Mouse (Mus musculus) frontal cortex, postnatal 14 days (tissue): Measurements from ENCODE around the gene Catsperd.
"Not testable (repeated sequence)": the region's sequence is repeated elsewhere in the genome, so short reads cannot be mapped to it uniquely, and the experiment has no call there.

Experiments
- DNase-seq, 2 experiments: peaks; one replicate each; pipeline ENCODE4 v3.0.0; 2022; ENCODE audit warnings: low spot score in 2 of 2

Catsperd gene

DNA sequence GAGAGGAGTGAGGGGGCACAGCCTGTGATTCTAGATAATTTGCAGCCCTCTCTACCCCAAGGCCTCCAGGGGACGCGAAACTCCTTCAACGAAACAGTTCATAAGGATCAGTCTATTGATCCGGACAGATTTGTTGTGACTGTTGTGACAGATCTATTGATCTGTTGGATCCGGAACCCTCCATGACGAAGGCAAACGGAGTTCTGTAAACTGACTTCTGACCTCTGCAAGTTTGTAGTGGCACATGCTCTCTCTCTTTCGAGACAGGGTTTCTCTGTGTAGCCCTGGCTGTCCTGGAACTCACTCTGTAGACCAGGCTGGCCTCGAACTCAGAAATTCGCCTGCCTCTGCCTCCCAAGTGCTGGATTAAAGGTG, 15.4 kb upstream of the Catsperd start:
- not testable (repeated sequence) for DNase-seq

GRCm38 (mm10) chr17:56613236-56613844, 14.6 kb upstream of the Catsperd start, which contains the start of gene Rpl36:
Gene Rpl36 (plus strand): TSS chr17:56613416.
- peak; percentile 93 to 98 for DNase-seq

DNA sequence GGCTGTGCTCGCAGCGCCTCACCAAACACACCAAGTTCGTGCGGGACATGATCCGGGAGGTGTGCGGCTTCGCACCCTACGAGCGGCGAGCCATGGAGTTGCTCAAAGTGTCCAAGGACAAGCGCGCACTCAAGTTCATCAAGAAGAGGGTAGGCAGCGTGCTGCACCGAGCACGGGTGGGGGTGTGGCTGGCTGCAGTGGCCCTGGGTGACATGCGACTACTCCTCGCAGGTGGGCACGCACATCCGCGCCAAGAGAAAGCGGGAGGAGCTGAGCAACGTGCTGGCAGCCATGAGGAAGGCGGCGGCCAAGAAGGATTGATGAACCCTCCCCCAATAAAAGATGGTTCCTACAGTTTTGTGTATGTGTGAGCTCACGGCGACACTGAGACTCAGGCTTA, 14.1 kb upstream of the Catsperd start:
- not testable (repeated sequence) for DNase-seq

DNA sequence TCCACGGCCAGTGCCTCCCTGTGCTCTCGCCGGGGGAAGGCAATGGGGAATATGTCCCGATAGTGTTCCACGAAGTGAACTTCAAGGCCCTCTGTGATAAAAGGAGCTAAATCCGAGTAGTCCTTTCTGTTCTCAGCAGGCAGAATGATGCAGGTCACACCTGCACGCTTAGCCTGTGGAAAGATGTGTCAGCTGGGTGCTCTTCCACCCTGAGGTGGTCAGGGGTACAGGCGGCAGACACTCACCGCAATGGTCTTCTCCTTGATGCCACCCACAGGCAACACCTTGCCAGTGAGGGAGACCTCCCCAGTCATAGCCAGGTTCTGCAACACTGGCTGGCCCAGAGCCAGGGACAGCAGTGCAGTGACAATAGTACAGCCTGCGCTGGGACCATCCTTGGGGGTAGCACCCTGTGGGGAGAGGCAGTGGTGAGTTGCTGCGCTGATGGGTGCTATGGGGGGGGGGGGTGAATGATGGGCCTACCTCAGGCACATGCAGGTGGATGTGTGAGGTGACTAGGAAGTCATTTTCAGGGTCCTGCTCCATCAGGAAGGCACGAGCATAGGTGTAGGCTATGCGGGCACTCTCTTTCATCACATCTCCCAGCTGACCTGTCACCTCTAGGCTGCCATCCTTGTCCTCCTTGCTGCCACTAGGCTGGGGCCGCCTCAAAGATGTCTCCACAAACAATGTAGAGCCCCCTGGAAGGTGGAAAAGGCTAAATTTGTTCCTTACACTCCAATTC, 13.4 kb upstream of the Catsperd start:
- no peak for DNase-seq

DNA sequence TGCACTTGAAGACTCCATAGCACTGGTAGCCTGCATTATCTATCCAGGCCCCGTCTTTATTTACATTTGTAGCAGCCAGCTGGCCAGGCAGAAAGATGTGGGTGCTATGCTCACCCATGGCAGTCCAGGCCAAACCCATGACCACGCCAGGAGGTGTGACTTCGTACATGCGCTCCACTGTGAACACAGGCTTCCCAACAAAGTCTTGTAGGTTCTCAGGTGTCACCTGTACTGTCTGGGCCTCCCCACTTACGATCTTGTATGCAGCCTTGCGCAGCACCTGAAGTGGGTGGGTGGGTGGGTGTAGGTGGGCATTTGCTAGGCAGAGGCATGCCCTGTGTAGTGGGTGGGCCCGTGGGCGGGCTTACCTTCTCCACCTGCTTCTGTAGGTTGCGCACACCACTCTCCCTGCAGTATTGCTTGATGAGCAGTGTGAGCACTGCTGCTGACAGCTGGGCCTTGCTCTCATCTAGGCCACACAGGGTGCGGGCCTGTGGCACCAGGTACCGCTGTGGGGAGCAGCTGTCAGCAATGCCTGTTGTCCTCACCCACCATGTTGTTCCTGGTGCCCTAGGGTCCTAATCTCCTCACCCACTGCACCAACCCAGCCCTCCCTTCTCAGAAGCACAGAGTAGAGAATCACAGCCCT, 12.7 kb upstream of the Catsperd start:
- no peak for DNase-seq

GRCm38 (mm10) chr17:56615792-56616191, 12.2 kb upstream of the Catsperd start:
- no peak for DNase-seq

DNA sequence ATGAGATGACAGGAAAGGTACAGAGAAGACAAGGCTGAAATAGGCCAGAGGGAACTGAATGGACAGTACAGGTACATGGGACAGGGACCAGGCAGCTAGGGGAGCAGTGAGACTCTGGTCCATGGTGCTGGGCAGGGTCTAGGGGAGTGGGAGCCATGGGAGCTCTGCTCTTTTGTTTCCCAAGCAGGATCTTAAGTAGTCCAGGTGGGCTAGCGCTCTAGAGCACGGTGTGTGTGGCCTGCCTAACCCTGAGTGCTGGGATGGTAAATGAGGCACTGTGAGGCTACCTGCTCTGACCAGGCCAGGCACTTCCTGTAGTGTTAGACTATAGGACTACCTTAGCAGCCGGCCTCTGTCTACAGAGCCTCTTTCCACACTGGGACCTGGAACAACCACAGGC, 11.2 kb upstream of the Catsperd start:
- DNase-seq = no peak

DNA sequence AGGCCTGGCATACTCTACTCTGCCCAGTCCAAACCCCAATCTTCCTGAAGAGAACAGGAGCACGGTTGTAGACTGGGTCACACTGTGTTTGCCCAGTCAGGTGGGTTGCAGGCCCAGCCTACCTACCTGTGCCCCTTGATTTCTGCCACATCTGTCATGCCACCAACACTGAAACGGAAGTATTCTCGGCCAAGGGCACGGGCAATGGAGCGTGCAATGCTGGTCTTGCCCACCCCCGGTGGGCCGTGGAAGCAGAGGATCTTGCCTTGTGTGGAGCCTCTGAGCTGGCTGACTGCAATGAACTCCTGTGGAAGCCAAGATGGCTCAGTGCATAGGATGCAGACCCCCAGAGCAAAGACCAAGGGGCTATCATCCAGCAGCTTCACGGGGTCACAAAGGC, 10.3 kb upstream of the Catsperd start:
- no peak for DNase-seq

- DNase-seq = no peak
Observed at GRCm38 (mm10) chr17:56625495-56625894, 2.4 kb upstream of the Catsperd start.

DNA sequence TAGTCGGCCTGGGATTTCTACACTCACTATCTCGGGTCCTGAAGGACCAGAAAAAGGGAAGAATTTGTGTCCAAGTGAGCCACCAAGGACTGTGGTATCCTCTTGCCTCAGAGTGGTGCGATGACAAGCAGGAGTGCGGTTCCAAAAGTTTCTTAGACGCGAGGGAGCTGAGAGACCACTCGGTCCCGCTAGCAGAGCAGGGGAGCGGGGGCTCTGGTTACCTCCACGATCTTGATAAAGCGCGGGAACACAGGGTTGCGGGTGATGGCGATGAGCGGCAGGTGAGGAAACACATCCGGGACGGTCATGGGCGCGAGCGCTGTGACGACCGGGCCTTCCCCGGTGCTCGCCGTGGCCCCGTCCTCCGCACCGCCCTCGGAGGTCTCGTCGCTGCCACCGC, 1.7 kb upstream of the Catsperd start:
- DNase-seq = no peak

GRCm38 (mm10) chr17:56626754-56627470, 1.0 kb upstream of the Catsperd start, which contains the start of gene Lonp1:
Gene Lonp1 (minus strand): TSS chr17:56626887.
- DNase-seq = peak; percentile 92 to 95

DNA sequence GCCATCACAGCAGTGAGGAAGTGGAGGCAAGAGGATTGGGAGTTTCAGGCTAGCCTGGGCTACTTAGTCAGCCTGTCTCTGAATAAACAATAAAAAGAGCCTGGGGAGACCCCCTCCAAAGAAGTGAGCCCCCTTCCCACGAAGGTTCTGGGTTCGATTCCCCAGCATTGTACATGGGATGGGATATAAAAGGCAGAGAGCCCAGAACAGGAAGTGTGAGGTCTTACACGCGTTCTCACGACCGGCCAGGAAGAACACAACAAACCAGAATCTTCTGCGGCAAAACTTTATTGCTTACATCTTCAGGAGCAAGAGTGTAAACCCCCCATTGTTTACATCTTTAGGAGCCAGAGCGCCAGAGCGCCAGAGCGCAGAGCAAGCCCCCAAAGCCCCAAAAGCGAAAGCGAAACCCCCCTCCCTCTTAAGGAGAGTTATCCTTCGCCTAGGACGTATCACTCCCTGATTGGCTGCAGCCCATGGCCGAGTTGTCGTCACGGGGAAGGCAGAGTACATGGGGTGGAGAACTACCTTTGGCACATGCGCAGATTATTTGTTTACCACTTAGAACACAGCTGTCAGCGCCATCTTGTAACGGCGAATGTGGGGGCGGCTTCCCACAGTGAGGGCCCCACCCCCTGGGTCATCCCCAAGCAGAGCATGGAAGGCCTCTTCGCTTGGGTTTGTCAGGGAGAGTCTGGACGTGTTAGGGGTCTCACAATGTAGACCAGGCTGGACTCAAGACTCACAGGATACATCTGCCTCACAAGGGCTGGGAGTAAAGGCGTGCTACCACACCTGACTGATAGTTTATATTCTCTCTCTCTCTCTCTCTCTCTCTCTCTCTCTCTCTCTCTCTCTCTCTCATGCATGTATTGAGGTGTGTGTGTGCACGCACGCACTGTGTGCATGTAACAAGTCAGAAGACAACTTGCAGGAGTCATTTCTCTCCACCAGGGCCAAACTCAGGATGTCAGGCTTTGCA, 2.1 kb downstream of the Catsperd start:
- DNase-seq = not testable (repeated sequence)

GRCm38 (mm10) chr17:56631807-56632206, 3.9 kb downstream of the Catsperd start:
- DNase-seq = no peak

DNA sequence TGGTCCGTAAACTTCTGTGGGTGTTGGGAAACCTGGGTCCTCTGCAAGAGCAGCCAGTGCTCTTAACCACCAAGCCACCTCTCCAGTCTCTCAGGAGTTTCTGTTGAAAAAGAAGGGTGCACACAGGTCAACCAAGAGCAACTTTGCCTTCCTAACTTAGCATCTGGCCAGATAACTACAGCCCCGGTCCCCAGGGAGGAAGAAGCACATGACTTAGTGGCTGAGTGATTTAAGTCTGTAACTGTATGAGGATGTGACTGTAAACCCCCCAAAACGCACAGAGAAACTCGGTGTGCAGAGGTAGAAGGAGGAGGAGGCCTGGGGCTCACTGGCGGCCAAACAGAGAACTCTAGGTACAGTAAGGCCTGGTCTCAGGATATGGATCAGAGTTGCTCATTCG, 6.1 kb downstream of the Catsperd start:
- DNase-seq = no peak

GRCm38 (mm10) chr17:56643237-56643636, 15.3 kb downstream of the Catsperd start:
- DNase-seq = no peak

DNA sequence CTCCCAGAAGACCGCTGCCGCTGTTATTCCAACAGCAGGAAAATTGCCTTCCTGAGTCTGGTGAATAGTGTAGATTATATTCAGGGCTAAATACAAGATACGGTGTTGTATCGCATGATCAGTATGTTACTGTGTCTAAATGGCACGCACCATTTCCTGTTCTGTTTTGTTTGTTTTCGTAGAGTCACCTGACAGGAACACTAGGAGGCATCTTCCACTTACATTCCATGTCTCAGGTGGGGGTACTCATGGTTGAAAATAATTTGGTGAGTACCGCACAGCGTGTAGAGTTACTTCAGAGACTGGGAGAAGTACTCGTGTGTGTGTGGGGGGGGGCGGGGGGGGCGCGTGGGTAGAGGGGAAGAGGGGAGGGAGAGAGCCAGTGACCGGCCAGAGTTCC, 19.6 kb downstream of the Catsperd start:
- no peak for DNase-seq

DNA sequence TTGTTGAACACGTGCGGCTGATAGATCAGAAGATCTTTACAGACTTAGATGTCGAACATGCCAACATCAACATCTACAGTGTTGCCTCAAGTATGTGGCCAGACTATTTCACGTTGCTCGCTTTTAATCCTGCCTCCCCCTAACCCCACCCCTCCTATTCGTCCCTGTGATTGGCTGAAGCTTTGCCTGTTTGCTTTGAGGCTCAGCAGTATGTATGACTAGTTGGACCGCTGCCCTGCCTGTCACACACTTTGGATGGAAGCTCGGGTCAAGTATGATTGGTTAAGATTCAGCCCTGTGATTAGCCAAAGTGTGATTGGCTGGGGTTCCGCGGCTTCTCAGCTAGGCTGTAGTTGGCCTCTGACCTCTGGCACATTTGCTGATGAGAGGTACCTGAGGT, 23.9 kb downstream of the Catsperd start:
- no peak for DNase-seq

GRCm38 (mm10) chr17:56654771-56655170, 26.8 kb downstream of the Catsperd start:
- DNase-seq = no peak

GRCm38 (mm10) chr17:56655311-56655710, 27.4 kb downstream of the Catsperd start:
- no peak for DNase-seq

GRCm38 (mm10) chr17:56656171-56656570, 28.2 kb downstream of the Catsperd start:
- no peak for DNase-seq

GRCm38 (mm10) chr17:56663659-56664058, 35.7 kb downstream of the Catsperd start:
- no peak for DNase-seq
